Mouse (Mus musculus) cerebellum, adult 11 months (tissue): ENCODE measurements around the gene Rpl19.

ENCODE experiments used
- DNase-seq: peaks from one replicate; pipeline ENCODE4 v3.0.0; 2022

Rpl19 gene

DNA sequence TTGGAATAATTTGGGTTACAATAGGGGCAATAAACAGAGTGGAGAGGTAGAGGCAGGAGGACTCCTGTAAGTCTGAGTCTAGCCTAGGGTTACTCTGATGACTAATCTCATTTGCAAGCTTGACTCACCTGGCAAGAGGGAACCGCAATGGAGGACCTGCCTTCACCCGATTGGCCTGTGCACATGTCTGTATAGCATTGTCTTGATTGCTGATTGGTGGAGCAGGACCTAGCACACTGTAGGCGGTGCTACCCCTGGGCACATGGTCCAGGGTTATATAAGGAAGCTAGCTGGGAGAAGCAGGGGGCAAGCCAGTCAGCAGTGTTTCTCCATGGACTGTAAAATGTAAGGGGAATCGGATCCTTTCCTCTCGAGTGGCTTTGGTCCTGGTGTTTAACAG, 31.5 kb downstream of the Rpl19 start:
- peak; percentile 26 for DNase-seq

DNA sequence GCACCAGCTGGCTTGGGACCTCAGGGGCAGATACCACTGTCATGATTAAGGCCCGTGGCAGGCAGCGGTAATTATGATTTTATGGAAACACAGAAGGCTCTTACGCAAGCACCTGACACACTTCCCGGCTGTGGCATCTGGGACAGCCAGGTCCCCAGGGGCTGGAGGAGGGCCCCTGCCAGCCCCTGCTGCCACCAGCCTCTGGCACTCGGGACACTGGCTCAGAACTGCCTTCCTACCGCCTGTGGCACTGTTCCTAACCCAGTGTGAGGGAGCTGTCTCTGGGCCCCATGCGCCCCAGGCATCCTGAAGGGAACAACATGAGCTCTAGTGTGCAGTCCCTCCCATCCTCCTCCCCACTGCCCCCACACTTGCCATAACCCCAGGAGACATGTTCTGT, 33.2 kb downstream of the Rpl19 start:
- peak; percentile 24 for DNase-seq

DNA sequence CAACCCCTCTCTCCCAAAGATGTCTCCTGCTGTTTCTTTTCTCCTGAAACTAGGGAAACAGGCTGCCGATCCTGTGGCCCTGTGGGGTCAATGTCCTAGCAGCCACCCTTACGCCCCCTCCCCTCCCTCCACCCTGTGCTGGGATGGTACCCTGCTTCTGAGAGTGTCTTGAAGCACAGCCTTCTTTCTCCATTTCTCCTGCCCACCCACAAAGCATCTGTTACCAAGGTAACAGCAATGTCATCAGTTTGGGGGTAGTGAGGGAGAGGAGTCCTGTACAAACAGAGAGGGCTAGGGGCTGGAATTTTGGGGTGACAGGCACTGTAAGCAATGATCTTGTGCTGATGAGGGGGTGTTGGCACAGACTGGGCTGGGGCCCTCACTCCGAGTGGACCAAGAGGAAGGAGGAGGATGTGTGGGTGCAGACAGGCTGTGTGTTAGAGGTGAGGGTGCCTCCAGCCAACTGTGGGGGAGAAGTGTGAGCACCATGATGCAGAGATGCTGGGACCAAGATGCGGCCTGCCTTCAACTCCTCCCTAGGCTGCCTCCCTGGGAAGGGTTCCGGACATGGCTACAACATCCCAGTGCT, 33.7 kb downstream of the Rpl19 start:
- DNase-seq: no peak

DNA sequence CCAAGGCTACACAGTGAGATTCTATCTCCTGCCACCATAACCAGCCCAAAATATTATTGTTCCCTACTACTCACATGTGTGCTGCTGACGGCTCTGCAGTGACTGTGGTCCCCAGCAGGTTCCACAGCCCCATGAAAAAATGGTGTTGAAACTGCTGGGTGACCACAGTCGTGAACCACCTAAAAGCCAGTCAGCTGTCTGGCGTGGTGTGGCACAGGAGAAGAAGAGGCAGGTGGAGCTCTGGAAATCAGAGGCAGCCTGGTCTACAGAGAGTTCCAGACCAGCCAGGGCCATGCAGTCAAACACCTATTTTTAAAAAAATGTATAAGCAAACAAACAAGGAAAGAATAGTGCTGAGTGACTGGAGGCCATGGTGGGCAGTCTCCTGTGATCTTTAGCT, 34.9 kb downstream of the Rpl19 start:
- no peak for DNase-seq

DNA sequence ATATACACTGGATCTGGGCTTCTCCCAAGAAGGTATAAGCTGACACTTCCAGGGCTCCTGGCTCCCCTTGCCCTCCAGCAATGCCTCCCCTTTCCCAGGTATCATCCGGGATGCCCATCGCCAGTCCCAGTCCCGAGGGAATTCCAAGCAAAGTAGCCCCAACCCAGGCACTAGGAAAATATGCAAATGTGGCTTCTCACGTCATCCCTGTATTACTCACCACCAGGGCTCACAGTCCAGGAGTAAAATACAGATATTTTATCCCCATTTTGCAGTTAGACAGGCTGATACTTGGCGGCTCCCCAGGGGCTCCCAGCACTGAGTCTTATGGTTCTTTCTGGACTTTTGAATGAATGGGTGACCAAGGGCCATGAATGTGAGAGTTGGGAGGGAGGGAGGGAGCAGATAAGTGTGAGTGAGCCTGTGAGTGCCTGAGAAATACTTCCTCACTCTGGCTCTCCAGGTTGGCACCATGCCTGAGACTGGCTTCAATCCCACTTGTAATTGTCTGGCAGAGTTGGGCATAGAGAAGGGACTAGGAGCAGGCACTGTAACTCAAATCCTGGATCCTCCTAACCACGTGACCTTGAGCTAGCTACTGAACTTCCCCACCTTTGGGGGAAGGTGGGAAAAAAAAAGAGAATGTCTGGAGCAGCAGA, 35.5 kb downstream of the Rpl19 start:
- peak; percentile 33 for DNase-seq

DNA sequence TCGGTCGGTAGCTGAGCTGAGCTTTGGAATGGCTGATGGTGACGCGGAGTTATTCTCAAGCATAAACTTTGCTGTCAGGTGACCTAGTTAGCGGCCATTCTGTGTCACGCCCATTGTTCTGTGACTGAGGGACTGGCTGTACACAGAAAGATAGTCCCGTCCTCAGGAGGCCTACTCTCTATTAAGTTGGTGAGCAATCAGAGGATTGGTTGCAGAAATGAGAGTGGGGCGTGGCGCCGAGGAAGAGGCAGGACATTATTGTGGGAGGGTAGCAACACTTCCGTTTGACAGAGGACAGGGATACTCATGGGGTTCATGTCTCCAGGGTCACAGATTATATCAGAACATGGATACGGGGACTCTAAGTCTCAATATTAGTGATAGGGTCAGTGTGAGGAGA, 39.7 kb downstream of the Rpl19 start:
- DNase-seq: no peak

DNA sequence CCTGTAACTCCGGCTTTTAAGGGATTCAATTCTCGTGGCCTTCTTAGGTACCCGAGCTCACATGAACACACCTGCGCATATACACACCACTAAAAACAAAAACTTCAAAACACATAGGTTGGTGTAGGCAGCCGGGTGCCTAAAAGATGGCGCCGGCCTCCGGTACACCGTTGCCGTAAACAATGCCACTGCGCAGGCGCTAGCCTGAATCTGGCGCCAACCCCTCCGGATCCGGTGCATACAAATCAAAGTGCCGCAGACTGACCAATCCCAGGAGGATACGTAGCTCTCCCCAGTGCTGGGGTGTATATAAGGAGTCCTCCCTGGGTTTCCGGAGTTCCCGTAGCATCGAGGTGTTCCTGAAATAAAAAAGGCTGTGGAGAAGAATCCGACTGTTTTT, 40.7 kb downstream of the Rpl19 start:
- DNase-seq: no peak

DNA sequence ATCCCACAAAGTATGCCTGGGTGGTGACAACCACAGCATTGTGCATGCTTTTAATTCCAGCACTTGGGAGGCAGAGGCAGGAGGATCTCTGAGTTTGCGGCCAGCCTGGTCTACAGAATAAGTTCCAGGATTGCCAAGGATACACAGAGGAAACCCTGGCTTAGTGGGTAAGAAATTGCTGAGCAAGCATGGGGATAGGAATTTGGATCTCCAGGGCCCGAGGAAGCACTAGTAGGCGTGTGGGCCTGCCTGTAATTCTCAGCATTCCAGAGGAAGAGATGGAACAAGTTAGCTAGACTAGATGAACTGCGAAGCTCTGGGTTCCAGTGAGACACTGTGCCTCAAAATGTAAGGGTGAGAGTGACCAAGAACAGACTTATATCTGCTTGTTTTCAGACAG, 46.9 kb downstream of the Rpl19 start:
- DNase-seq: no peak

DNA sequence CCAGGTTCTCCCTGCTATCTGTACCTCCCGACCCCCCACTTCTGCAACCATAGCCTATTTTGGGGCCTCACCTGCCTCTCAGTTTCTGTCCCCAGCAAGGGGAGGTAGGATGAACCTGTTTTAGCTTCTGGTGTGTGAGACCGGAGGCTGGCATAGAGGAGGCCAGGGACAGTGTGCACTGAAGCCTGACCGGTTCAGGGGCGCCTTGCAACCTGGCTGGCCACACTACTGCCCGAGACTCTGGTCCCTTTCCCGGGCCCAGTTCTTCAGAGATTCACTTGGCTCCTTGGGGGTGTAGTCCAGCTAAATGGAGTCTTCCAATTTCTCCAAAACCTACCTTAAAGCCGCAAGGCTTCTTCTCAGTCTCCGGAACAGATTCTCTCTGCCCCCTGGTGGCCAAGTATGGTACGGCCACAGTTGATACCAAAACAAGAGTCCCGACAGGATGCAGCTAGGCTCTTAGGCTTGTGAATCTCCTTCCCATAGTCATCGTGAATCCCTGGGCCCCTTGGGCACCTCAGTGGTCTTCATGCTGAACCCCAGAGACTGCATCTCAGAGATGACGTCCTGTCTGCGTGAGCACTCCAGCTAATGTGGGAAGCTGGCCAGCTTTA, 48.8 kb downstream of the Rpl19 start:
- DNase-seq: peak; percentile 91

DNA sequence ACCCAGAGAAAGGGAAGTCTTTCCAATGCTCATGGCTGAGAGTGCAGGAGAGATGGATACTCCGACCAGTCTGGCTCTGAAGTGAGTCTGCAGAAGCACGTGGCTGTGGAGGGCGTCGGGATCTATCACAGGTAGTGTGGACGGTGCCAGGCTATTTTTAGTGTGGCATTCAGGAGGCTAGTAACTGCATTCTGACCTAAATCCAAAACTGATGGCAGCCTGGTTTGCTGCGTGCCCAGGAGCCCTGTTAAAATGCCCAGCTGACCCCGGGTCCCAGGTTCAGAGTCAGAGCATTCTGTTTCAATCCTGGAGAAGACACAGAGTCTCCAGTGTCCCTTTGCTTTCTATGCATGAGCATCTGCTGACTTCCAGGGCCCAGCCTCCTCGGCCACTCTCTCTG, 50.6 kb downstream of the Rpl19 start:
- DNase-seq: no peak
